Mouse (Mus musculus): Measurements from ENCODE around the gene Lhfp. TPM values are rescaled to one million over a fixed set of nuclear protein-coding genes. Genes with fewer than 3 reads are reported as not detected.

The Lhfp gene
- polyA plus RNA-seq, 1 experiment from 2014 or later = 77.0 TPM

GRCm38 (mm10) chr3:53125495-53125894 is 84.2 kb downstream of the Lhfp start:
- H3K4me3 ChIP-seq (ENCODE audit: low read length) = no peak overlapping the region
- WGBS = 65% methylated on average over 8 of the region's 8 CpGs
- H3K4me1 ChIP-seq (replicated peaks; ENCODE audit: control insufficient read depth, insufficient read depth, low read length) = no peaks in the 10 kb centered on the region
- H3K27ac ChIP-seq (ENCODE audit: low read length) = no peak overlapping the region
- ATAC-seq (ENCODE audit: low read depth) = no peak
- H3K4me2 ChIP-seq (ENCODE audit: low read depth, low read length) = no peak overlapping the region
- no peaks in the 10 kb centered on the region for H3K27me3 ChIP-seq (ENCODE audit: control insufficient read depth, insufficient read depth, low read depth, low read length)
- no peak overlapping the region for H3K9ac ChIP-seq (ENCODE audit: low read length)
- no peaks in the 10 kb centered on the region for H3K36me3 ChIP-seq (ENCODE audit: control insufficient read depth, insufficient read depth, low read length)
- no peaks in the 10 kb centered on the region for H3K9me3 ChIP-seq (ENCODE audit: control insufficient read depth, low read length)

- no peaks in the 10 kb centered on the region for H3K36me3 ChIP-seq (ENCODE audit: control insufficient read depth, insufficient read depth, low read length)
- ATAC-seq (ENCODE audit: low read depth) = no peak
- 92% methylated on average over 2 of the region's 2 CpGs for WGBS
- no peak overlapping the region for H3K4me2 ChIP-seq (ENCODE audit: low read depth, low read length)
- H3K27me3 ChIP-seq (ENCODE audit: control insufficient read depth, insufficient read depth, low read depth, low read length) = no peaks in the 10 kb centered on the region
- H3K9ac ChIP-seq (ENCODE audit: low read length) = no peak overlapping the region
- H3K4me1 ChIP-seq (replicated peaks; ENCODE audit: control insufficient read depth, insufficient read depth, low read length) = no peaks in the 10 kb centered on the region
- no peak overlapping the region for H3K27ac ChIP-seq (ENCODE audit: low read length)
- peaks cover 4% of the 10 kb centered on the region; the same call in 1 of the 2 replicates for H3K9me3 ChIP-seq (ENCODE audit: control insufficient read depth, low read length)
- no peak overlapping the region for H3K4me3 ChIP-seq (ENCODE audit: low read length)
Measured at GRCm38 (mm10) chr3:53138785-53139184, 97.5 kb downstream of the Lhfp start.

- Histone ChIP-seq H3K4me1 (replicated peaks; ENCODE audit: control insufficient read depth, insufficient read depth, low read length) (no peaks in the 10 kb centered on the region), H3K9ac (ENCODE audit: low read length) (no peak overlapping the region), H3K27ac (ENCODE audit: low read length) (no peak overlapping the region), H3K36me3 (ENCODE audit: control insufficient read depth, insufficient read depth, low read length) (no peaks in the 10 kb centered on the region), H3K4me3 (ENCODE audit: low read length) (no peak overlapping the region), H3K4me2 (ENCODE audit: low read depth, low read length) (no peak overlapping the region), H3K9me3 (ENCODE audit: control insufficient read depth, low read length) (peaks cover 4% of the 10 kb centered on the region; the same call in 1 of the 2 replicates), H3K27me3 (ENCODE audit: control insufficient read depth, insufficient read depth, low read depth, low read length) (no peaks in the 10 kb centered on the region)
- no peak for ATAC-seq (ENCODE audit: low read depth)
Measured at GRCm38 (mm10) chr3:53139205-53139604, 97.9 kb downstream of the Lhfp start.

- ATAC-seq (ENCODE audit: low read depth) = no peak
- 80% methylated on average over 5 of the region's 5 CpGs for WGBS
- Histone ChIP-seq H3K36me3 (ENCODE audit: control insufficient read depth, insufficient read depth, low read length) (no peaks in the 10 kb centered on the region), H3K27ac (ENCODE audit: low read length) (no peak overlapping the region), H3K4me3 (ENCODE audit: low read length) (no peak overlapping the region), H3K27me3 (ENCODE audit: control insufficient read depth, insufficient read depth, low read depth, low read length) (no peaks in the 10 kb centered on the region), H3K4me1 (replicated peaks; ENCODE audit: control insufficient read depth, insufficient read depth, low read length) (no peaks in the 10 kb centered on the region), H3K4me2 (ENCODE audit: low read depth, low read length) (no peak overlapping the region), H3K9ac (ENCODE audit: low read length) (no peak overlapping the region), H3K9me3 (ENCODE audit: control insufficient read depth, low read length) (peaks cover 4% of the 10 kb centered on the region; the same call in 1 of the 2 replicates)
Measured at GRCm38 (mm10) chr3:53139642-53140041, 98.3 kb downstream of the Lhfp start.

- Histone ChIP-seq H3K4me2 (ENCODE audit: low read depth, low read length) (no peak overlapping the region), H3K36me3 (ENCODE audit: control insufficient read depth, insufficient read depth, low read length) (no peaks in the 10 kb centered on the region), H3K4me1 (replicated peaks; ENCODE audit: control insufficient read depth, insufficient read depth, low read length) (no peaks in the 10 kb centered on the region), H3K9me3 (ENCODE audit: control insufficient read depth, low read length) (no peaks in the 10 kb centered on the region), H3K27me3 (ENCODE audit: control insufficient read depth, insufficient read depth, low read depth, low read length) (no peaks in the 10 kb centered on the region), H3K9ac (ENCODE audit: low read length) (no peak overlapping the region), H3K4me3 (ENCODE audit: low read length) (no peak overlapping the region), H3K27ac (ENCODE audit: low read length) (no peak overlapping the region)
- ATAC-seq (ENCODE audit: low read depth) = no peak
- 78% methylated on average over 9 of the region's 9 CpGs for WGBS
Measured at GRCm38 (mm10) chr3:53142528-53142927, 101.2 kb downstream of the Lhfp start.

- H3K4me3 ChIP-seq (ENCODE audit: low read length) = no peak overlapping the region
- no peaks in the 10 kb centered on the region for H3K27me3 ChIP-seq (ENCODE audit: control insufficient read depth, insufficient read depth, low read depth, low read length)
- no peaks in the 10 kb centered on the region for H3K4me1 ChIP-seq (replicated peaks; ENCODE audit: control insufficient read depth, insufficient read depth, low read length)
- H3K36me3 ChIP-seq (ENCODE audit: control insufficient read depth, insufficient read depth, low read length) = no peaks in the 10 kb centered on the region
- no peak for ATAC-seq (ENCODE audit: low read depth)
- WGBS = 51% methylated on average over 2 of the region's 2 CpGs
- H3K9ac ChIP-seq (ENCODE audit: low read length) = no peak overlapping the region
- no peak overlapping the region for H3K4me2 ChIP-seq (ENCODE audit: low read depth, low read length)
- H3K9me3 ChIP-seq (ENCODE audit: control insufficient read depth, low read length) = no peaks in the 10 kb centered on the region
- H3K27ac ChIP-seq (ENCODE audit: low read length) = no peak overlapping the region
Measured at GRCm38 (mm10) chr3:53145526-53145925, 104.2 kb downstream of the Lhfp start.

- Histone ChIP-seq H3K36me3 (ENCODE audit: control insufficient read depth, insufficient read depth, low read length) (no peaks in the 10 kb centered on the region), H3K27me3 (ENCODE audit: control insufficient read depth, insufficient read depth, low read depth, low read length) (no peaks in the 10 kb centered on the region), H3K9me3 (ENCODE audit: control insufficient read depth, low read length) (no peaks in the 10 kb centered on the region), H3K9ac (ENCODE audit: low read length) (no peak overlapping the region), H3K27ac (ENCODE audit: low read length) (no peak overlapping the region), H3K4me1 (replicated peaks; ENCODE audit: control insufficient read depth, insufficient read depth, low read length) (no peaks in the 10 kb centered on the region), H3K4me3 (ENCODE audit: low read length) (no peak overlapping the region), H3K4me2 (ENCODE audit: low read depth, low read length) (no peak overlapping the region)
- 66% methylated on average over 5 of the region's 5 CpGs for WGBS
- ATAC-seq (ENCODE audit: low read depth) = no peak
Measured at GRCm38 (mm10) chr3:53145946-53146345, 104.6 kb downstream of the Lhfp start.

GRCm38 (mm10) chr3:53147001-53147400 is 105.7 kb downstream of the Lhfp start:
- Histone ChIP-seq H3K4me3 (ENCODE audit: low read length) (no peak overlapping the region), H3K27ac (ENCODE audit: low read length) (no peak overlapping the region), H3K4me1 (replicated peaks; ENCODE audit: control insufficient read depth, insufficient read depth, low read length) (0 out of 2 replicates have a peak, but pooled peaks cover 3% of the 10 kb centered on the region), H3K4me2 (ENCODE audit: low read depth, low read length) (no peak overlapping the region), H3K27me3 (ENCODE audit: control insufficient read depth, insufficient read depth, low read depth, low read length) (no peaks in the 10 kb centered on the region), H3K9me3 (ENCODE audit: control insufficient read depth, low read length) (no peaks in the 10 kb centered on the region), H3K9ac (ENCODE audit: low read length) (no peak overlapping the region), H3K36me3 (ENCODE audit: control insufficient read depth, insufficient read depth, low read length) (no peaks in the 10 kb centered on the region)
- no peak for ATAC-seq (ENCODE audit: low read depth)
- WGBS = 84% methylated on average over 5 of the region's 5 CpGs

- H3K27ac ChIP-seq (ENCODE audit: low read length) = no peak overlapping the region
- no peaks in the 10 kb centered on the region for H3K36me3 ChIP-seq (ENCODE audit: control insufficient read depth, insufficient read depth, low read length)
- no peak overlapping the region for H3K4me3 ChIP-seq (ENCODE audit: low read length)
- 78% methylated on average over 3 of the region's 3 CpGs for WGBS
- H3K4me1 ChIP-seq (replicated peaks; ENCODE audit: control insufficient read depth, insufficient read depth, low read length) = 0 out of 2 replicates have a peak, but pooled peaks cover 3% of the 10 kb centered on the region
- H3K27me3 ChIP-seq (ENCODE audit: control insufficient read depth, insufficient read depth, low read depth, low read length) = no peaks in the 10 kb centered on the region
- H3K9me3 ChIP-seq (ENCODE audit: control insufficient read depth, low read length) = no peaks in the 10 kb centered on the region
- no peak for ATAC-seq (ENCODE audit: low read depth)
- no peak overlapping the region for H3K4me2 ChIP-seq (ENCODE audit: low read depth, low read length)
- H3K9ac ChIP-seq (ENCODE audit: low read length) = no peak overlapping the region
Measured at GRCm38 (mm10) chr3:53148751-53149150, 107.4 kb downstream of the Lhfp start.
